Mouse (Mus musculus): ENCODE measurements around the gene Gm28374.

- TF ChIP-seq CTCF (IDR thresholded peaks at IDR 0.05; ENCODE audit: low read depth, low read length) (no peak), POLR2A (IDR thresholded peaks at IDR 0.05; ENCODE audit: borderline replicate concordance, low read depth, low read length) (no peak)
These were observed 51.4 kb downstream of the Gm28374 start for GRCm38 (mm10) chr19:6030520-6031280.

Measured in bone marrow macrophage, adult 2 months (primary cell).